Mouse (Mus musculus): ENCODE results near the gene Dynlt1b. TPM values are rescaled to one million over a fixed set of nuclear protein-coding genes. Genes with fewer than 3 reads are reported as not detected.
"Not testable (repeated sequence)": the region's sequence is repeated elsewhere in the genome, so short reads cannot be mapped to it uniquely, and the experiment has no call there.

Dynlt1b gene
- 351 and 375 TPM in 2 replicates for polyA plus RNA-seq (2015; fragmentation: Nextera tagmentation; extraction: Ambion mirVana)

GRCm38 (mm10) chr17:6429945-6430344, at the start of gene Dynlt1b:
Dynlt1b (plus strand) TSS chr17:6430112.
- under 1% methylated on average over 27 of the region's 27 CpGs for WGBS
- H3K4me3 ChIP-seq: peak within 1 kb of the TSS; percentile 51
- not testable (repeated sequence) for H3K9me3 ChIP-seq, H3K4me1 ChIP-seq, H3K27me3 ChIP-seq, H3K36me3 ChIP-seq
- peak within 1 kb of the TSS; percentile 44 for H3K9ac ChIP-seq
- ATAC-seq (ENCODE audit: insufficient number of reproducible peaks, low FRiP score, low TSS enrichment, low read depth): peak; percentile 95
- H3K27ac ChIP-seq: peak within 1 kb of the TSS; percentile 82
- H3K4me2 ChIP-seq: peak within 1 kb of the TSS; percentile 53

DNA sequence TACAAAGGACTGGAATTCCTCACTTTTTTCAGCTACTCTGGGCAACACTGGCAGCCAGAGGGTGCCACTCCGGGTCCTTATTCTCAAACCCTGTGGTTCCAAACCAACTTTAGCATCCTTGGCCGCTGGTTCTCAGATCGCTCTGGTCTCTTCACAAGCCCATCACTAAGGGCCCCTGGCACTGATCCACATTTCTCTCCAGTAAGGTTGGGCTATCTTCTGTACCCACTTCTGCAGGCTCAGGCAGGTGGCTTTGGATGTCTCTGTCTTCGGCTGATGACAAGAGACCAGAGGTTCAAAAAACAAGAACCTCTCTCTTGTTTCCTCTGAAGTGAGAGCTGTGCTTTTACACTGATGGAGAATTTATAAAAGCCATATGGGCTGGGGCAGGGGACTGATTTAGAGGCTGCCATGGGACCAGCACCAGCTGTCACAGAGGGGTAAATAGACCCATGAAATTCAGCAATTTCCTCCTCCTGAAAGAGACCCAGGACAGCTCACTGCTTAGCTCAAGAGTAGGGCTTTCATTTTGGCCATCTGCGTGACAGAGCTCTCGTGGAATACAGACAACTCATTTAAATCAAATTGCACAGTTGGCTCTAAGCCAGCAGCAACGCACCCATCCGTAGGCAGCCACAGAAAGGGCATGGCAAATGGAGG, 49.6 kb upstream of the Dynlt1b start:
- H3K9ac ChIP-seq: not testable (repeated sequence)

GRCm38 (mm10) chr17:6381071-6381682, 48.7 kb upstream of the Dynlt1b start:
- H3K36me3 ChIP-seq; H3K4me1 ChIP-seq; H3K27ac ChIP-seq; H3K9me3 ChIP-seq; ATAC-seq (ENCODE audit: insufficient number of reproducible peaks, low FRiP score, low TSS enrichment, low read depth); H3K27me3 ChIP-seq; H3K4me3 ChIP-seq; H3K4me2 ChIP-seq; H3K9ac ChIP-seq: not testable (repeated sequence)
- WGBS: no CpG with 5 or more reads among the region's 8 CpGs

More for the DNA sequence above, 49.6 kb upstream of the Dynlt1b start:
- not testable (repeated sequence) for H3K27ac ChIP-seq; H3K4me1 ChIP-seq; H3K4me3 ChIP-seq; ATAC-seq (ENCODE audit: insufficient number of reproducible peaks, low FRiP score, low TSS enrichment, low read depth); H3K4me2 ChIP-seq; H3K27me3 ChIP-seq; H3K9me3 ChIP-seq; H3K36me3 ChIP-seq
- no CpG with 5 or more reads among the region's 8 CpGs for WGBS

GRCm38 (mm10) chr17:6386927-6387326, 43.0 kb upstream of the Dynlt1b start:
- not testable (repeated sequence) for H3K27me3 ChIP-seq; H3K9me3 ChIP-seq; H3K4me3 ChIP-seq; H3K9ac ChIP-seq; H3K36me3 ChIP-seq; H3K4me1 ChIP-seq; H3K4me2 ChIP-seq; H3K27ac ChIP-seq; ATAC-seq (ENCODE audit: insufficient number of reproducible peaks, low FRiP score, low TSS enrichment, low read depth)
- WGBS: no CpG with 5 or more reads among the region's 4 CpGs

GRCm38 (mm10) chr17:6387380-6387911, 42.5 kb upstream of the Dynlt1b start:
- not testable (repeated sequence) for H3K27ac ChIP-seq; ATAC-seq (ENCODE audit: insufficient number of reproducible peaks, low FRiP score, low TSS enrichment, low read depth)

GRCm38 (mm10) chr17:6389463-6389862, 40.4 kb upstream of the Dynlt1b start:
- 87% methylated on average over 5 of the region's 7 CpGs for WGBS
- not testable (repeated sequence) for H3K9me3 ChIP-seq; H3K4me3 ChIP-seq; ATAC-seq (ENCODE audit: insufficient number of reproducible peaks, low FRiP score, low TSS enrichment, low read depth); H3K4me1 ChIP-seq; H3K9ac ChIP-seq; H3K27ac ChIP-seq; H3K27me3 ChIP-seq; H3K36me3 ChIP-seq; H3K4me2 ChIP-seq

More at GRCm38 (mm10) chr17:6387380-6387911, 42.5 kb upstream of the Dynlt1b start:
- H3K9ac ChIP-seq, H3K9me3 ChIP-seq, H3K36me3 ChIP-seq, H3K4me1 ChIP-seq, H3K4me2 ChIP-seq, H3K27me3 ChIP-seq, H3K4me3 ChIP-seq: not testable (repeated sequence)
- no CpG with 5 or more reads among the region's 9 CpGs for WGBS

DNA sequence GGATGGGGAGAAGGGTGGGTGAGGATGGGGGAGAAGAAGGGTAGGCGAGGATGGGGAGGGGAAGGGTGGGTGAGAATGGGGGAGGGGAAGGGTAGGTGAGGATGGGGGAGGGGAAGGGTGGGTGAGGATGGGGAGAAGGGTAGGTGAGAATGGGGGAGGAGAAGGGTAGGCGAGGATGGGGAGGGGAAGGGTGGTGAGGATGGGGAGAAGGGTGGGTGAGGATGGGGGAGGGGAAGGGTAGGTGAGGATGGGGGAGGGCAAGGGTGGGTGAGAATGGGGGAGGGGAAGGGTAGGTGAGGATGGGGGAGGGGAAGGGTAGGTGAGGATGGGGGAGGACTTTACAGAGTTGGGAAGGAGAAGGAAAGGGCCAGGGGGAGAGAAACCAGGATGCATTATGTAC, 39.2 kb upstream of the Dynlt1b start:
- not testable (repeated sequence) for H3K27ac ChIP-seq; H3K4me2 ChIP-seq; H3K9me3 ChIP-seq; H3K4me3 ChIP-seq; H3K36me3 ChIP-seq; H3K4me1 ChIP-seq; ATAC-seq (ENCODE audit: insufficient number of reproducible peaks, low FRiP score, low TSS enrichment, low read depth); H3K27me3 ChIP-seq; H3K9ac ChIP-seq
- 73% methylated on average over 2 of the region's 2 CpGs for WGBS

- H3K9me3 ChIP-seq; H3K36me3 ChIP-seq; H3K9ac ChIP-seq; H3K27ac ChIP-seq; H3K4me1 ChIP-seq; ATAC-seq (ENCODE audit: insufficient number of reproducible peaks, low FRiP score, low TSS enrichment, low read depth); H3K4me2 ChIP-seq; H3K4me3 ChIP-seq; H3K27me3 ChIP-seq: not testable (repeated sequence)
- 85% methylated on average over 5 of the region's 6 CpGs for WGBS
Measured at GRCm38 (mm10) chr17:6391736-6392135, 38.2 kb upstream of the Dynlt1b start.

GRCm38 (mm10) chr17:6392473-6393340, 37.2 kb upstream of the Dynlt1b start:
- not testable (repeated sequence) for H3K4me3 ChIP-seq; ATAC-seq (ENCODE audit: insufficient number of reproducible peaks, low FRiP score, low TSS enrichment, low read depth); H3K27ac ChIP-seq; H3K4me1 ChIP-seq; H3K9ac ChIP-seq; H3K4me2 ChIP-seq; H3K27me3 ChIP-seq; H3K9me3 ChIP-seq; H3K36me3 ChIP-seq
- no CpG with 5 or more reads among the region's 4 CpGs for WGBS

- not testable (repeated sequence) for H3K27me3 ChIP-seq; H3K4me1 ChIP-seq; H3K36me3 ChIP-seq; ATAC-seq (ENCODE audit: insufficient number of reproducible peaks, low FRiP score, low TSS enrichment, low read depth); H3K9me3 ChIP-seq; H3K9ac ChIP-seq; H3K4me3 ChIP-seq; H3K27ac ChIP-seq; H3K4me2 ChIP-seq
- 79% methylated on average over 2 of the region's 3 CpGs for WGBS
Measured at GRCm38 (mm10) chr17:6398079-6398478, 31.8 kb upstream of the Dynlt1b start.

DNA sequence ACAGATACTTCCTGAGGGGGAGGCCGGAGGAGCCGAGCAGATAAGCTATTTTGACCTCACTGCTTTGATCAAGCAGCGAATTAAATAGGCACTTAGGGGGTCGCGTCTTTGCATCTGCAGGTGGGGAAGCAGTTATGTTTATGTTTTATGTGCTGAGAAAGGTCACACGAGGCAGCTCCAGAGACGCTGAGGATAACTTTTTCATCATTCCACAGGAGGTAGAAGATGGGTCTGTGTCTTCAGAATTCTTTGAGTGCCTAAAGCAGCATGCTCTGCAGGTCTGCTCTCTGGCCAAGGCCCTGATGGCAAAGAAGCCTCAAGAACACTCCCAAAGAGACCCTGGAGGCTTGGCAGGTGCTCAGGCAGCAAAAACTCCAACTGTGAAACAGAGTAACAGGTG, 31.1 kb upstream of the Dynlt1b start:
- not testable (repeated sequence) for H3K36me3 ChIP-seq; H3K27ac ChIP-seq; ATAC-seq (ENCODE audit: insufficient number of reproducible peaks, low FRiP score, low TSS enrichment, low read depth); H3K4me1 ChIP-seq; H3K4me2 ChIP-seq; H3K9me3 ChIP-seq; H3K4me3 ChIP-seq; H3K9ac ChIP-seq; H3K27me3 ChIP-seq
- 29% methylated on average over 7 of the region's 7 CpGs for WGBS
